Mouse (Mus musculus): ENCODE measurements at regions not wholly inside any gene's neighbourhood (a gene's known extent, or its start where the extent isn't known, plus 50 kb on each side); places are given as distances from the start of the nearest gene placed in this dataset.

DNA sequence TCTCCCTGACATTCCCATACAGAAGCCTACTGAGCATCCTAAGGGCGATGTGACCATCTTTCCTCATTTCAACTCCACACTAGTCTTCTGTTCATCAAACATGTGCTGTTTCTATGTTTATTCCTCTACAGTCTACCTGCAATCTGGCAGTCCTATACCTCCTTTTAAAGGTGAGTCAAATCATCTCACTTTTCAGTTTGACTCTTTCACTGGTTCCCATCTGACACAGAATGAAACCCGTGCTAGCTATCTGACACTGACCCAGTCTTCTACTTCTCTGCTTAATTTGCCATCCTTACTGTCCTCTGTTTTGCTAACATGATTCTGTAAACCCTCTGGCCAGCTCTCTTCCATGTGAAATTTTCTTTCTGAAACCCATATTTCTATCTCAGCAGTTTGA, 1812.0 kb upstream of the 5930422O12Rik start:
- Histone ChIP-seq H3K9ac (ENCODE audit: low read depth, low read length) (no peak overlapping the region), H3K27me3 (ENCODE audit: control insufficient read depth, insufficient read depth, low read length) (no peaks in the 10 kb centered on the region), H3K4me3 (ENCODE audit: low read length) (no peak overlapping the region), H3K36me3 (ENCODE audit: control insufficient read depth, insufficient read depth, low read length) (no peaks in the 10 kb centered on the region), H3K4me2 (replicated peaks; ENCODE audit: low read depth, low read length) (no peak overlapping the region), H3K9me3 (ENCODE audit: control insufficient read depth, low read length) (no peaks in the 10 kb centered on the region), H3K27ac (ENCODE audit: low read depth, low read length) (no peak overlapping the region), H3K4me1 (ENCODE audit: control insufficient read depth, insufficient read depth, low read length) (no peaks in the 10 kb centered on the region)
- 93% methylated on average over 2 of the region's 2 CpGs for WGBS
- ATAC-seq (ENCODE audit: low FRiP score, low TSS enrichment), result no peak

DNA sequence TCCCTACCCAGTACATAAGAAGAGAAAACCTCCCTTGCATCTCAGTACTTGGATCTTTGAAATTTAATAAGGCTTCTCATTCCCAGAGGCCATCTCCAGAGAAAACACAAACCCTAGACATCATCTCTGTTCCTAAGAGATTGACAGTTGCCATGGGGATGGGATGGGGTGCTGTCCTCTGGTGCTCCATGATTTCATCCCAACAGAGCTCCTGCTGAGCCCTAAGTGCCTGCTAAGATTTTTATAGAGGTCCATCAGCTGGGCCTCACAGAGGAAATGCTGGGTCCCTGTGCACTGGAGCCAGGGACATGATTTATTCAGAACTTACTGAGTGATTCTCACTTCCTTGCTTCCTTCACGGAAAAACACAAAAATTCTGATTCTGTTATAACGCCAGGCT, 1800.8 kb upstream of the 5930422O12Rik start:
- no peak overlapping the region for H3K9ac ChIP-seq (ENCODE audit: low read depth, low read length)
- H3K4me1 ChIP-seq (ENCODE audit: control insufficient read depth, insufficient read depth, low read length), result no peaks in the 10 kb centered on the region
- H3K4me2 ChIP-seq (replicated peaks; ENCODE audit: low read depth, low read length), result no peak overlapping the region
- H3K36me3 ChIP-seq (ENCODE audit: control insufficient read depth, insufficient read depth, low read length), result no peaks in the 10 kb centered on the region
- no peaks in the 10 kb centered on the region for H3K9me3 ChIP-seq (ENCODE audit: control insufficient read depth, low read length)
- no peaks in the 10 kb centered on the region for H3K27me3 ChIP-seq (ENCODE audit: control insufficient read depth, insufficient read depth, low read length)
- 61% methylated on average over 2 of the region's 2 CpGs for WGBS
- no peak for ATAC-seq (ENCODE audit: low FRiP score, low TSS enrichment)
- H3K4me3 ChIP-seq (ENCODE audit: low read length), result no peak overlapping the region
- no peak overlapping the region for H3K27ac ChIP-seq (ENCODE audit: low read depth, low read length)

DNA sequence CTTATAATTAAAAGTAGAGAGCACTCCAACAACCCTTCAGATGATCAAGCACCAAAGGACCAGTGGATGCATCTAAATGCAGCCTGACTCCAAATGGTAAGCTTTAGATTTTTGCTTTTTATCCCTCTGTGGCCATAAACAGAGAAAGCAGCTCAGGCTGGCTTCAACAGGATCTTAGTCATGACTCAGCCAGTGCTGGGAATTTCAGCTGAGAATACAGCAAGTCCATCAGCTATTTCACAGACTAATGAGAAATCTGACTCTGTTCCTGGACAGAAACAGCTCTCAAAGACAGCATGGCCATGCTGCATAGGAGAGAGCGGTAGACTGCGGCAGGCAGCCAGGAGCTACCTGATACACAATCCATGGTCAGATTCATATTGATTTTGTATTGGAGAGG, 1800.4 kb upstream of the 5930422O12Rik start:
- no peak overlapping the region for H3K4me2 ChIP-seq (replicated peaks; ENCODE audit: low read depth, low read length)
- 84% methylated on average over 2 of the region's 2 CpGs for WGBS

DNA sequence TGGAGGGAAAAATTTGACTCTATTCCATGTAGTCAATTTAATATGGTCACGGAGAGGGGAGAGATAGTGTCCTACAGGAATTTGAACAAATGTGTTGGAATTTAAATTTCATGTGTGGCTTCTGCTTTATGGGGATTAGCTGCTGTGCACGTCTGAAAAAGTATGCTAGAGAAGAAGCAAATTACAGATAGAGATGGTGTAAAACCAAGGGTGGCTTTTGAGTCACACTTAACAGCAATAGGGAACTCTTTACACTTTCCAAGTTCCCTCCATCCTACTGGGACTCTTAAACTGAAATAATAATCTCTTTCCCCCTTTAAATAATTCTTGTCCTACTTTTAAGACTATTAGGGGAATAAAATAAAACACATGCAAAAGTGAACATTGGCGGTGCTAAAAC, 1790.1 kb upstream of the 5930422O12Rik start:
- Histone ChIP-seq H3K4me2 (replicated peaks; ENCODE audit: low read depth, low read length) (no peak overlapping the region), H3K27ac (ENCODE audit: low read depth, low read length) (no peak overlapping the region), H3K9me3 (ENCODE audit: control insufficient read depth, low read length) (no peaks in the 10 kb centered on the region), H3K27me3 (ENCODE audit: control insufficient read depth, insufficient read depth, low read length) (no peaks in the 10 kb centered on the region), H3K4me1 (ENCODE audit: control insufficient read depth, insufficient read depth, low read length) (no peaks in the 10 kb centered on the region), H3K36me3 (ENCODE audit: control insufficient read depth, insufficient read depth, low read length) (no peaks in the 10 kb centered on the region), H3K4me3 (ENCODE audit: low read length) (no peak overlapping the region), H3K9ac (ENCODE audit: low read depth, low read length) (no peak overlapping the region)
- no peak for ATAC-seq (ENCODE audit: low FRiP score, low TSS enrichment)
- 82% methylated on average over 3 of the region's 3 CpGs for WGBS

More for the DNA sequence above, 1800.4 kb upstream of the 5930422O12Rik start:
- Histone ChIP-seq H3K9ac (ENCODE audit: low read depth, low read length) (no peak overlapping the region), H3K27ac (ENCODE audit: low read depth, low read length) (no peak overlapping the region), H3K4me1 (ENCODE audit: control insufficient read depth, insufficient read depth, low read length) (no peaks in the 10 kb centered on the region), H3K36me3 (ENCODE audit: control insufficient read depth, insufficient read depth, low read length) (no peaks in the 10 kb centered on the region), H3K4me3 (ENCODE audit: low read length) (no peak overlapping the region), H3K9me3 (ENCODE audit: control insufficient read depth, low read length) (no peaks in the 10 kb centered on the region), H3K27me3 (ENCODE audit: control insufficient read depth, insufficient read depth, low read length) (no peaks in the 10 kb centered on the region)
- no peak for ATAC-seq (ENCODE audit: low FRiP score, low TSS enrichment)

DNA sequence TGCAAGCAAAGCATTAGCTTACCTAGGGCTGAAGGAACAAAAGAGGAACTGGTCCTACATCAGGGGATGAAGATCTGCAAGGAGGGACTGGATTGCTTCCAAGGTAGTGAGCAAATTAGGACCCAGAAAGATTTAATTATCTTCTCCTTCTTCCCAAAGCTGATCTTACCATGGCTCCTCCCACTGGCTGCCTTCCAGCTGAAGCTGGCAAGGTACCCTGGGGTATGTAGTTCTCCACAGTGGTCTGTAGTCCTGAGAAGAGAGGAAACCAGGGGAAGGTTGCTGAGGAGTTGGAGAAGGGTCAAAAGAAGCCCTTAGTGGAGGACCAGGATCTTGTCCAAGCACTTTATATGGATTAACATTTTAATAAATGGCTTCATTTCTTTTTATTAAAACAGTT, 1764.8 kb upstream of the 5930422O12Rik start:
- no peaks in the 10 kb centered on the region for H3K27me3 ChIP-seq (ENCODE audit: control insufficient read depth, insufficient read depth, low read length)
- no peak overlapping the region for H3K4me3 ChIP-seq (ENCODE audit: low read length)
- H3K9me3 ChIP-seq (ENCODE audit: control insufficient read depth, low read length), result no peaks in the 10 kb centered on the region
- H3K36me3 ChIP-seq (ENCODE audit: control insufficient read depth, insufficient read depth, low read length), result no peaks in the 10 kb centered on the region
- no peaks in the 10 kb centered on the region for H3K4me1 ChIP-seq (ENCODE audit: control insufficient read depth, insufficient read depth, low read length)
- H3K4me2 ChIP-seq (replicated peaks; ENCODE audit: low read depth, low read length), result no peak overlapping the region
- no peak overlapping the region for H3K27ac ChIP-seq (ENCODE audit: low read depth, low read length)
- no peak for ATAC-seq (ENCODE audit: low FRiP score, low TSS enrichment)
- no peak overlapping the region for H3K9ac ChIP-seq (ENCODE audit: low read depth, low read length)

DNA sequence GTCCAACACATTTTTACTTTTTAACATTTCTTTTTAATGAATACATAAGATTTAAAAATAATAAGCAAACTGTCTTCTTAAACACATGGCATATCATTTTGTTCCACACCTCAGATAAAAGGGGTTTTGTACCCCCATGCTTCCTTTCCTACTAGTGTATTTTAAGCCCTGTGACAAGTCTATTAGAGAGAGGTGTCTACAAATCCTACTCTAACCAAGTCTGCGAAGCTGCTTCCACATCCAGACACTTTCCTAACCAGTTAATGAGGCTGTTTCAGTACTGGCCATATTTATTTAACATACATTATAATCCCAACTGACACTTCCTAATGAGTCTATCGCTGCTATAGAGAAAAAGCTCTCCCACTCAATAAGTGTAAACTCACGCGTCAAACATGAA, 1763.0 kb upstream of the 5930422O12Rik start:
- Histone ChIP-seq H3K9me3 (ENCODE audit: control insufficient read depth, low read length) (no peaks in the 10 kb centered on the region), H3K27me3 (ENCODE audit: control insufficient read depth, insufficient read depth, low read length) (no peaks in the 10 kb centered on the region), H3K4me3 (ENCODE audit: low read length) (no peak overlapping the region), H3K4me2 (replicated peaks; ENCODE audit: low read depth, low read length) (no peak overlapping the region), H3K27ac (ENCODE audit: low read depth, low read length) (no peak overlapping the region), H3K36me3 (ENCODE audit: control insufficient read depth, insufficient read depth, low read length) (no peaks in the 10 kb centered on the region), H3K4me1 (ENCODE audit: control insufficient read depth, insufficient read depth, low read length) (no peaks in the 10 kb centered on the region), H3K9ac (ENCODE audit: low read depth, low read length) (no peak overlapping the region)
- 89% methylated on average over 4 of the region's 4 CpGs for WGBS
- no peak for ATAC-seq (ENCODE audit: low FRiP score, low TSS enrichment)

DNA sequence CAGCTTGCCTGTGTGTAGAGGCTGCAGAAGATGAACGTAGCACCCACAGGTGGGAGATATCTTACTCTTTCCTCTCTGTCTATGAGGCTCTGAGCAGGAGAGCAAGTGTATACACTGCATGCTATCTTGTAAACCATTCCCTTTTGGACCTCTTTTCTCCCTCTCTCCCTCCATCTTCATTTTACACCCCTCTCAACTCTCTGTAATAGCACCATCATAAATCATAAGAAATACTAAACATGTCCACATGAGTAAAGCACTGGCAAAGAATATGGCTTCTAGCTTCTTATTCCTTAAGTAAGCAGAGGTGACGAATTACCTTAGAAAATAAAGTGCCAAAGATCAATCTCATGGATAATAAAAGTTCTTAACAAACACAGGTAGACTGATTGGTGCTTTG, 1724.3 kb upstream of the 5930422O12Rik start:
- Histone ChIP-seq H3K4me1 (ENCODE audit: control insufficient read depth, insufficient read depth, low read length) (no peaks in the 10 kb centered on the region), H3K9ac (ENCODE audit: low read depth, low read length) (no peak overlapping the region), H3K27ac (ENCODE audit: low read depth, low read length) (no peak overlapping the region), H3K36me3 (ENCODE audit: control insufficient read depth, insufficient read depth, low read length) (no peaks in the 10 kb centered on the region), H3K27me3 (ENCODE audit: control insufficient read depth, insufficient read depth, low read length) (no peaks in the 10 kb centered on the region), H3K9me3 (ENCODE audit: control insufficient read depth, low read length) (no peaks in the 10 kb centered on the region), H3K4me3 (ENCODE audit: low read length) (no peak overlapping the region), H3K4me2 (replicated peaks; ENCODE audit: low read depth, low read length) (no peak overlapping the region)
- ATAC-seq (ENCODE audit: low FRiP score, low TSS enrichment), result no peak
- WGBS, result 72% methylated on average over 2 of the region's 2 CpGs

DNA sequence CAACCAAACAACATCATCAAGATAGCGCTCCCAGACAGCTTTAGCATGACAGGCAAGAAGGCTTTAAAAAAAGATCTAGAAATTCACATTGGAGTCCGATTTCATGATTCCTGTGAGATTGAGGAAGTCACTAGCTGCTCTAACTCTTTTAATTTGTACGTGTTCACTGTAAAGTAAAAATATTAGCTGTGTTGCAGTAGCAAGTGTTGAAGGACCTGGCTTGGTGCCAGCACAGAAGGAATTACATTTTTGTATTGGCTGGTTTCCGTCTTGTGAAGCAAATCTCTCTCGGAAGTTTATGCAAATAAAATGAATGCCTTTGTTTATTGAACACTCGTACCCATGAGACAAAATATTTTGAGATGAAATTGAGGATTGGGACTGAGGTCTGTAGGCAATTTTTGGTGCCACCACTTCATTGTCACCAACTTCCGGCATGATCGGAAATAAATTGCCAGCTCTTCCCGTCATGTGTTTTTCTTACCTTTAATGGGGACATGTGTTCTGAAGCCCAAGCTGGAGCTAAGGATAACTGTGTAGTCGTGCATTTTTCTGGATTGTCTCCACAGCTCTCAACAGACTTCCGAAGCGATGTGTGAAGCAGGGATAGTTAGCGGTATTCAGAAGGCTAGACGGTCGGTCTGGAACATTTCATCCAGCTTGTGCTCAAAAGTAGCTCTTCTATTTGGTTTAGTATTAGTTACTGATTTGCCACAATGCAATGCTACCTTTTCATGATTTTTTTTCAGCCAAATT, 1715.0 kb upstream of the 5930422O12Rik start:
- ATAC-seq (ENCODE audit: low FRiP score, low TSS enrichment), result no peak
- Histone ChIP-seq H3K27me3 (ENCODE audit: control insufficient read depth, insufficient read depth, low read length) (no peaks in the 10 kb centered on the region), H3K4me2 (replicated peaks; ENCODE audit: low read depth, low read length) (no peak overlapping the region), H3K9me3 (ENCODE audit: control insufficient read depth, low read length) (no peaks in the 10 kb centered on the region), H3K4me3 (ENCODE audit: low read length) (no peak overlapping the region), H3K36me3 (ENCODE audit: control insufficient read depth, insufficient read depth, low read length) (no peaks in the 10 kb centered on the region), H3K27ac (ENCODE audit: low read depth, low read length) (no peak overlapping the region), H3K9ac (ENCODE audit: low read depth, low read length) (no peak overlapping the region), H3K4me1 (ENCODE audit: control insufficient read depth, insufficient read depth, low read length) (no peaks in the 10 kb centered on the region)
- WGBS, result 84% methylated on average over 15 of the region's 15 CpGs

DNA sequence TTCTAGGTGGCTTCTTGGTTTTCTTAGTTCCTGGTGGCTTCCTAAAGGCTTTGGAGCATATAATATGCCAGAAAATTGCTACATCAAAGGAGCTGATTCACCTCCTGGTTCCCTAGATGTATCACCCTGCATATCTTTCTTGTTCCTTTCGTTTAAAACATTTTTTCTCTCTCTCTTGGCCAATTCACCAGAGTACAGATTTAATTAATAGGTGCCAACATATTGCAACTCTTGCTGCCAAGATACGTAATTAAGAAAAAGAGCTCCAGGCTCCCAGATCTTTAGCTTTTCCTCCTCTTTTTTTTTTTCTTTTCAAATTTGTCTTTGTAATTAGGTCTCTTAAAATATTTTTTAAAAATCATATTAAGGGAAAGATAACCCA, 1714.4 kb upstream of the 5930422O12Rik start:
- H3K9me3 ChIP-seq (ENCODE audit: control insufficient read depth, low read length), result no peaks in the 10 kb centered on the region
- H3K4me3 ChIP-seq (ENCODE audit: low read length), result no peak overlapping the region
- no peak for ATAC-seq (ENCODE audit: low FRiP score, low TSS enrichment)
- no peaks in the 10 kb centered on the region for H3K27me3 ChIP-seq (ENCODE audit: control insufficient read depth, insufficient read depth, low read length)
- H3K27ac ChIP-seq (ENCODE audit: low read depth, low read length), result no peak overlapping the region
- no peak overlapping the region for H3K9ac ChIP-seq (ENCODE audit: low read depth, low read length)
- H3K4me1 ChIP-seq (ENCODE audit: control insufficient read depth, insufficient read depth, low read length), result no peaks in the 10 kb centered on the region
- no peak overlapping the region for H3K4me2 ChIP-seq (replicated peaks; ENCODE audit: low read depth, low read length)
- 81% methylated on average over 2 of the region's 2 CpGs for WGBS
- no peaks in the 10 kb centered on the region for H3K36me3 ChIP-seq (ENCODE audit: control insufficient read depth, insufficient read depth, low read length)
